Mouse (Mus musculus) mouse embryonic stem cell (cell line): ENCODE data around the gene Igf2r.

ENCODE experiments used
- in situ Hi-C, 2 experiments: fragments of 300-500 bp; cut with MboI; formaldehyde crosslinking; loops; 1 replicate in 1 of 2; 3 replicates in 1 of 2; pipeline ENCODE4 v1.14.3; 2019 to 2020; ENCODE audit warnings: low sequenced_read_pairs in 2 of 2, low pct_unique_long_range_greater_than_20kb in 1 of 2, mixed read lengths in 1 of 2; ENCODE audit not compliant: unreplicated experiment in 1 of 2

Igf2r gene

GRCm38 (mm10) chr17:12754243-12755007 lies 15.0 kb downstream of the Igf2r start:
- in situ Hi-C loops = no loop called here

- in situ Hi-C loops = no loop called here
Measured at GRCm38 (mm10) chr17:12753050-12753449, 16.4 kb downstream of the Igf2r start.

- in situ Hi-C loops = no loop called here
Measured at GRCm38 (mm10) chr17:12751641-12752040, 17.8 kb downstream of the Igf2r start.

- in situ Hi-C loops = no loop called here
Measured at GRCm38 (mm10) chr17:12751218-12751617, 18.2 kb downstream of the Igf2r start.

GRCm38 (mm10) chr17:12750591-12751170 lies 18.8 kb downstream of the Igf2r start:
- in situ Hi-C loops = no loop called here

- in situ Hi-C loops = no loop called here
Measured at GRCm38 (mm10) chr17:12749421-12750367, 19.8 kb downstream of the Igf2r start.

GRCm38 (mm10) chr17:12745761-12746160 lies 23.7 kb downstream of the Igf2r start:
- in situ Hi-C loops = no loop called here

GRCm38 (mm10) chr17:12744071-12744470 lies 25.4 kb downstream of the Igf2r start:
- in situ Hi-C loops = no loop called here

GRCm38 (mm10) chr17:12742151-12742908 lies 27.1 kb downstream of the Igf2r start:
- in situ Hi-C loops = no loop called here

- in situ Hi-C loops = no loop called here
Measured at GRCm38 (mm10) chr17:12741218-12741968, 28.1 kb downstream of the Igf2r start.

GRCm38 (mm10) chr17:12740317-12740716 lies 29.1 kb downstream of the Igf2r start:
- in situ Hi-C loops = no loop called here

GRCm38 (mm10) chr17:12739516-12739915 lies 29.9 kb downstream of the Igf2r start:
- in situ Hi-C loops = no loop called here

GRCm38 (mm10) chr17:12737934-12738333 lies 31.5 kb downstream of the Igf2r start:
- in situ Hi-C loops = no loop called here

GRCm38 (mm10) chr17:12734205-12734857 lies 35.1 kb downstream of the Igf2r start:
- in situ Hi-C loops = no loop called here

- in situ Hi-C loops = no loop called here
Measured at GRCm38 (mm10) chr17:12733128-12733527, 36.3 kb downstream of the Igf2r start.

- in situ Hi-C loops = no loop called here
Measured at GRCm38 (mm10) chr17:12728536-12728935, 40.9 kb downstream of the Igf2r start.

- in situ Hi-C loops = no loop called here
Measured at GRCm38 (mm10) chr17:12727748-12728147, 41.7 kb downstream of the Igf2r start.
